9 mouse cellular contexts compared by ENCODE assay signal in the genomic region with DNA sequence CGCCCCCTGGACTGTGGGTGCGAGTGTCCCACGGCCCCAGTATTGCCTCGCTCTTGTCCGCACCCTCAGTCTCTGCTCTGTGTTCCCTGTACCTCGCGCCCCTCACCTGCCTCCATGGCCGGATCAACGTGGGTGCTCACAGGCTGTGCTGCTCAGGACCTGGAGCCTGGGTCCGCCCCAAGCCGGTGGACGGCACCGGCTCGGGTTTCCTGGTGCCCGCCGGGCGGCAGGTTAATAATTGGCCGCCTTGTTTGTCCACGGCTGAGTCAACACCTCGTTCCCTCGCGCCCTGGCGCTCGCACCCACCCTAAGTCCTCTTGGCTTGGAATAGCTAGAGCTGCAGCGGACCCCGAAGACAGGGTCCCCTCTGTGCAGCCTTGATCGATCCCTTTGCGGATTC. TPM values are rescaled to one million over a fixed set of nuclear protein-coding genes. Genes with fewer than 3 reads are reported as not detected.
DNase-seq lines count a peak whose midpoint lies in the region; ATAC-seq lines count a peak whose summit lies in the region.
"Had no signal": no experiment of that assay in that cellular context is flagged by ENCODE, and none has a peak within 500 bp of the region (broad histone marks: within the 10 kb centered on the region; RNA-seq: fewer than 3 reads in every experiment).

A gene (minus strand): TSS at position 189 of the 400 bp plus-strand sequence.

- H3K9me3 ChIP-seq in heart, embryonic 13.5 days, result no peaks in the 10 kb centered on the region
- H3K9me3 ChIP-seq in liver, embryonic 16.5 days (replicated peaks; ENCODE audit: control insufficient read depth, low read length), result no peaks in the 10 kb centered on the region
- no peaks in the 10 kb centered on the region for H3K9me3 ChIP-seq in stomach, embryonic 15.5 days

- H3K4me2 ChIP-seq in heart, embryonic 13.5 days, result peak within 1 kb of the TSS; percentile 54
- peak within 1 kb of the TSS; percentile 50 for H3K4me2 ChIP-seq in liver, embryonic 16.5 days (ENCODE audit: low read depth, low read length)
- H3K4me2 ChIP-seq in stomach, embryonic 15.5 days, result peak within 1 kb of the TSS; percentile 55

- H3K4me3 ChIP-seq in heart, embryonic 13.5 days, result peak within 1 kb of the TSS; percentile 29
- peak within 1 kb of the TSS; percentile 38 for H3K4me3 ChIP-seq in liver, embryonic 16.5 days (ENCODE audit: low read depth, low read length)
- H3K4me3 ChIP-seq in stomach, embryonic 15.5 days (replicated peaks), result peak within 1 kb of the TSS; percentile 33

- H3K36me3 ChIP-seq in heart, embryonic 13.5 days, result no peaks in the 10 kb centered on the region
- H3K36me3 ChIP-seq in liver, embryonic 16.5 days (ENCODE audit: control insufficient read depth, insufficient read depth), result no peaks in the 10 kb centered on the region
- no peaks in the 10 kb centered on the region for H3K36me3 ChIP-seq in stomach, embryonic 15.5 days

- no peak within 1 kb of the TSS for H3K27ac ChIP-seq in heart, embryonic 13.5 days (replicated peaks)
- no peak within 1 kb of the TSS for H3K27ac ChIP-seq in liver, embryonic 16.5 days (ENCODE audit: low read length)
- H3K27ac ChIP-seq in stomach, embryonic 15.5 days, result peak within 1 kb of the TSS; percentile 80

- H3K4me1 ChIP-seq in heart, embryonic 13.5 days, result peaks cover 14% of the 10 kb centered on the region
- no peaks in the 10 kb centered on the region for H3K4me1 ChIP-seq in liver, embryonic 16.5 days (ENCODE audit: control insufficient read depth, low read depth, low read length)
- 0 out of 2 replicates have a peak, but pooled peaks cover 6% of the 10 kb centered on the region for H3K4me1 ChIP-seq in stomach, embryonic 15.5 days

- WGBS in heart, embryonic 13.5 days, result 7% methylated on average over 28 of the region's 28 CpGs
- WGBS in liver, embryonic 16.5 days (ENCODE audit: insufficient replicate concordance), result 10% methylated on average over 28 of the region's 28 CpGs
- 7% methylated on average over 28 of the region's 28 CpGs for WGBS in stomach, embryonic 15.5 days

- intact Hi-C loops in gastrocnemius, postnatal 14 days (cut with DNase I; ENCODE audit: low total_unique reads), result no loop called here

- no peak for DNase-seq in heart, adult 9 months (ENCODE audit: low spot score in 2 of 2)
- DNase-seq in kidney, adult 11 months, result peak; percentile 80
- no peak for DNase-seq in gastrocnemius, postnatal 14 days
- no peak for DNase-seq in left cerebral cortex, adult 18-20 months (ENCODE audit: low spot score in 2 of 2)
- no peak for DNase-seq in cerebellum, adult 11 months

- H3K27me3 ChIP-seq in heart, embryonic 13.5 days (replicated peaks), result peaks cover 72% of the 10 kb centered on the region
- peaks cover 53% of the 10 kb centered on the region for H3K27me3 ChIP-seq in liver, embryonic 16.5 days (ENCODE audit: control insufficient read depth, insufficient read depth, low read depth, low read length)
- peaks cover 28% of the 10 kb centered on the region for H3K27me3 ChIP-seq in stomach, embryonic 15.5 days (replicated peaks)

- ATAC-seq in heart, embryonic 13.5 days (ENCODE audit: extremely low read depth, insufficient number of reproducible peaks, low FRiP score, low TSS enrichment), result no peak
- ATAC-seq in liver, embryonic 16.5 days (ENCODE audit: low read depth), result peak; percentile 78
- ATAC-seq in stomach, embryonic 15.5 days (ENCODE audit: insufficient read depth, low FRiP score, low read depth), result peak; percentile 80

- H3K9ac ChIP-seq in heart, embryonic 13.5 days, result peak within 1 kb of the TSS; percentile 40
- no peak within 1 kb of the TSS for H3K9ac ChIP-seq in liver, embryonic 16.5 days (ENCODE audit: low read depth, low read length)
- H3K9ac ChIP-seq in stomach, embryonic 15.5 days, result peak within 1 kb of the TSS; percentile 10; the same call in 1 of the 2 replicates

RNA-seq across cellular contexts. Expression of the gene that starts here (rescaled TPM):
- polyA plus RNA-seq in heart, embryonic 13.5 days (2015; fragmentation: Nextera tagmentation; extraction: Ambion mirVana), result 0.18 TPM in 1 of 2 replicates, not detected in the other
- 0.22 and 0.30 TPM in 2 replicates for polyA plus RNA-seq in liver, embryonic 16.5 days (2015; fragmentation: Nextera tagmentation; extraction: Ambion mirVana)
- polyA plus RNA-seq in stomach, embryonic 15.5 days (2015; fragmentation: Nextera tagmentation; extraction: Ambion mirVana), result 2.4 and 2.9 TPM in 2 replicates
- total RNA-seq in gastrocnemius, postnatal 14 days (2021), result not detected
- total RNA-seq in left cerebral cortex, adult 18-20 months (2021), result 1 to 10 TPM; 2.1 to 2.5 TPM
- total RNA-seq: CH12.LX had no signal

Comparison
In these comparisons a context has a peak if more than half of its experiments do, and no peak if none do; other contexts are left out.
1. Peak in ATAC-seq, H3K4me3 ChIP-seq and H3K4me2 ChIP-seq in liver, embryonic 16.5 days; RNA of the gene not detected or under 1 TPM.